Mouse (Mus musculus) kidney, adult 2 months (tissue): ENCODE measurements around the gene Etl4.

Source experiments
- CTCF ChIP-seq: fragments of 200-500 bp; conservative IDR thresholded peaks from 2 replicates; pipeline ENCODE4 v1.5.1; 2011; ENCODE audit warnings: low read depth, mild to moderate bottlenecking, control low read depth, low read length, moderate library complexity, mixed read lengths; ENCODE audit not compliant: insufficient read depth, insufficient read length
- POLR2A ChIP-seq: fragments of 200-500 bp; IDR thresholded peaks from one replicate; pipeline ENCODE4 v1.6.1; 2011; ENCODE audit warnings: low read depth, low read length, control low read depth

DNA sequence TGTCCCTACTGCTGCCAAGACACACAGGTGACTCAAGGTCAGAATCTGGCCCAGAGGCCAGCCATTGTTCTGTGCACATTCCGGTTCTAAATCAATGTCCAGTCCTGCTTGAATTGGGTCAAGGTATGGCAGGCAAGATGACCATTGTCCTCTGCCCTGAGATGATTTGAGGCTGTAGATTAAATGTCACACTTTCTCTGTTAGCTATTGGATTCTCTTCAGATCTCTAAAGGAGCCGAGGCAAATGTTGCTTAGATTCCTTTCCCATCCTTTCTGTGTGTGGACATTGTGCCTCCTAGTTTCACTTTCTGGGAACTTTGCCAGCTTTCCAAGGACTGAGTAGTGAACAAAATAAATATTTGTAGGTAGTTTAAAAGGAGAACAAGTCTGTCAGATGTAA lies 608.9 kb downstream of the Etl4 start:
- TF ChIP-seq POLR2A = no peak
- TF ChIP-seq CTCF = no peak
